Mouse (Mus musculus): ENCODE results near the gene Nxnl1.

The Nxnl1 gene

DNA sequence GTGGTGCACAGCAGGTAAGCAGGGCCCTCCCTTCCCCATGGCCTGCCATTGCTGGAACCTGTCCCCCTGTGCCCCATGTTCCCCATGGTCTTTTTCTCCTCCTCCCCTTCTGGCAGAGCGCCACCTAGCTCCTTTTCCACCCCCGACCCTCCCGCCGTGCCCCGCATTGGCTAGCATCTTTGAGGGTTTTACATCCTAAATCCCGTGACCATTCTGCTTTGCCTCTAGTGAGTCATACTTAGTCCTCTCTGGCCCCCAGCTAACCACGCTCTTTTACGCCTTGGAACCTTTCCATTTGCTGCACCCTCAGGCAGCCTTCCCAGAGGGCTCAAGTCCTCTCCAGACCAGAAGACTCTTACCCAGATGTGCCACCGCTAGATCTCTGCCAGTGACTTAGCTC lies 13.8 kb upstream of the Nxnl1 start:
- no peak for DNase-seq (ENCODE audit: low spot score)

DNA sequence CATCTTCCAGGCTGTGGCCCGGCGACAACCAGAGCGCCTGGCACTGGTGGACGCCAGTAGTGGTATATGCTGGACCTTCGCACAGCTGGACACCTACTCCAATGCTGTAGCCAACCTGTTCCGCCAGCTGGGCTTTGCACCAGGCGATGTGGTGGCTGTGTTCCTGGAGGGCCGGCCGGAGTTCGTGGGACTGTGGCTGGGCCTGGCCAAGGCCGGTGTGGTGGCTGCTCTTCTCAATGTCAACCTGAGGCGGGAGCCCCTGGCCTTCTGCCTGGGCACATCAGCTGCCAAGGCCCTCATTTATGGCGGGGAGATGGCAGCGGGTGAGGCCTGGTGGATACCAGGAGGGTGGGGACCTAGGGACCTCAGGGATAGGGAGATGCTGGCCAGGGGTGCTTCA lies 13.1 kb upstream of the Nxnl1 start:
- no peak for DNase-seq (ENCODE audit: low spot score)

DNA sequence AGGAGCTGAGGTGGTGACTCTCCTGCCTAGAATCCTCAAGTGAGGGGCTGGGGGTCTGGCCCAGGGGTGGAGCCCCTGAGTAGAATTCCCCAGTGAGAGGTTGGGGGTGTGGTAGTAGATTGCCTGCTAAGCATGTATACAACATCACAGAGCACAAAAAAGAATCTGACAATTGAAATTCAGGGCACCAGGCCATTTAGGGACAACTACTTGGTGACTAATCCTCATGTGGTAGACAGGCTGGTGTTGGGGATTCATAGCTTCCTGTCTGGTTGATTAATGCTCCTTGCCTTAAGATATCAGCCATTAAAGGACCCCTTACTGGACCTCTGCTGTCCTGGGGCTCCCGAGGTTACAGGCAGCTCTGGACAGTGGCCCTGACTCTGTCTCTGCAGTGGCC lies 12.6 kb upstream of the Nxnl1 start:
- DNase-seq (ENCODE audit: low spot score) = no peak

DNA sequence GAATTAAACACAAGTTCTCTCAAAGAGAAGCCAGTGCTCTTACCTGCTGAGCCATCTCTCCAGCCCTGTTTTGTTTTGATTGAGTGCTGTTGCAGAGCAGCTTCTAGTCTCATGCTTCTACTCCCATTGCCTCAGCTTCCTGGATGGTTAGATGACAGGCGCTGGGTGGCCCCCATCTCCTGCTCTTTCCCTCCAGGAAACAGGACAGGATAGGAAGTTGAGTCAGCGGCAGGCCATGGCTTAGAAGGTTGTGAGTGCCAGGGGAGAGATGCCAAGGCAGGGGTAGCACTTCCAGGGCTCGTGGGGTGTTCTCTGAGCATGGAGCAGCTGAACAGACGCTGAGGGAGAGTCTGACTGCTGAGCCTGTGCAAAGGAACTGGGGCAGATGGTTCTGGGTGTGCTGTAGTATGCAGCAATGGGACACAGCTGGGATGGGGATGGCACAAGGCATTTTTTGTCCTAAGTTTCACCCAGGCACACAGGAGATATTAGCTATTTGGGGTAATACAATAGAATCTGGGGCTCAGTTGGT lies 11.5 kb upstream of the Nxnl1 start:
- no peak for DNase-seq (ENCODE audit: low spot score)

DNA sequence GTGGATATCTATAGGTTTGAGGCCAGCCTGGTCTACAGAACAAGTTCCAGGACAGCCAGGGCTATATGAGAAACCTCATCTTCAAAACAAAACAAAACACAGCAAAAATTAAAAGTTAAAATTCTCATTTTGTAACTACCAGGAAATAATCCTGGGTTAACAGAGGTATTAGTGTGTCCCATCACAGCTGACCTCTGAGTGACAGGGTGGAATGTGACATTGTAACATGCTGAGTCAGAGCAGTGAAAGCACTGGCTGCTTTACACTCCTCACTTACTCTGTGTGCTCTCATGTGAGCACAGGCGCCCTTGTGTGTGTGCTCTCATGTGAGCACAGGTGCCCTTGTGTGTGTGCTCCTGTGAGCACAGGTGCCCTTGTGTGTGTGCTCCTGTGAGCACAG lies 8.6 kb upstream of the Nxnl1 start:
- no peak for DNase-seq (ENCODE audit: low spot score)

DNA sequence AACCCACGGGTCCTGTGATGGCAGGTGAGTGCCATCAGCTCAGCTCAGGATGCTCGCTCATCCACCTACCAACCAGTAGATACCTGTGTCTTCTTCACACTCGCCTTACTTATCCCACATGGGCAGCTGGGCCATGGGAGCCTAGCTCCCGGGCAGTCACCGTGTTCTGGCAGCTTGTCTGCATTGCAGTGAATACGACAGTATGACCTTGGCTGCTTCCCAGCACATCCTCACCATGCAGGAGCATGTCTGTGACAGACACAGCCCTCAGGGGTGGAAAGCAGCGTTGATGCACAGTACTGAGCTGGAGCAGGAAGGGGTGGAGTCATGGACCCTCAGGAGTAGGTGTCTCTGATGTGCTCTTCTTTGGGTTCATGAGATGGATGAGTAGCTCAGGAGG lies 8.0 kb upstream of the Nxnl1 start:
- no peak for DNase-seq (ENCODE audit: low spot score)

DNA sequence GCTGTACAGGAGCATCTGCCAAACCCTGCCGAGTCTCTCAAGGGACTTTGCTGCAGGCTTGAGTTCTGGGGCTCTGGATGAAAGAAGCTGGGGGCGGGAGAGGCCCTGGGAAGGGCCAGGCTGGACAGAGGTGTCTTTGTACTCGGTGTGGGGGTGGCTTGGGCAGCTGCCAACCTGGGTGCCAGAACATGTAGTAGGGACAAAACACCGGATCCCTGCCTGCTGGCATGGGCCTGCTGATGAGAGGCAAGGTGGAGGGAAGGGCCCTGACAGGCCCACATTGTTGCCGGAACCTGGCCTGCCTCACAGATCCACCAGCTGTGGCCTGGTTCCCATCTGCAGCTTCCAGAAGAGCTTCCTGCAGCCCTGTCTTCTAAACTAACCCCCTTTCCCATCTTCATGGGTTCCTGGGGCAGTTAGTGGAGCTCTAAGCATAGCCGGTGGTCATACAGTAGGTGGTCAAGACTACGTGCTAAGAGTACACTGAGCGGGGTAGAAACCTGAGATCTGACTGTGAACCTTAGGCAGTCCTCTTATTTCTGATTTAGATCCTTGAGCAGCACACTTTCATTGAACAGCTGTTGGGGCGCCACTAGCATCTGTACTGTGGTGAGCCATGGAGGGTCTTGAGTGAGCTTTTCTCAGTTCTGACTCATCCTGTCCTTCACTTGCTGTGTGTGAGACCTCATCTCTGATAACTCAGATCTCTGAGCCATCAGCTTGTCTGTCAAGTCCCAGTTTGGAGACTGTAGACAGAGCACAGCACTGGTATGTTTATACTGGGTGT lies 6.6 kb upstream of the Nxnl1 start:
- DNase-seq (ENCODE audit: low spot score) = no peak

DNA sequence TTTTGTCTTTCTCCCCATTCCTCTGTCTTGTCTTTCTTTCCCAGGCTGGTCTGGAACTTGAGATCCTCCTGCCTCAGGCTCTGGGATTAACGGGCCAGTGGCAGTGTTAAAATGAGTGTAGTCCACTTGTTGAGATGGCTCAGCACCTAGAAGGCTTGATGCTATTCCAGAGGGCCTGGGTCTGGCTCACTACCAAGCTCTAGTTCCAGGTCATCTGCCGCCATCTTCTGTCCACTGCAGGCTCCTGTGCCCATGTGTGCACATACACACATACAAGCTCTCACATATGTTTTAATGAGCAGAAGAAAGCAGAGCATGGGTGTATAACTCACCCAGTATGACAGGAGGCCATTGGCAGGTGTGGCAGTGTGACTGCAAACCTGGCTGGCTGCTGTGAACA lies 5.7 kb upstream of the Nxnl1 start:
- DNase-seq (ENCODE audit: low spot score) = no peak

DNA sequence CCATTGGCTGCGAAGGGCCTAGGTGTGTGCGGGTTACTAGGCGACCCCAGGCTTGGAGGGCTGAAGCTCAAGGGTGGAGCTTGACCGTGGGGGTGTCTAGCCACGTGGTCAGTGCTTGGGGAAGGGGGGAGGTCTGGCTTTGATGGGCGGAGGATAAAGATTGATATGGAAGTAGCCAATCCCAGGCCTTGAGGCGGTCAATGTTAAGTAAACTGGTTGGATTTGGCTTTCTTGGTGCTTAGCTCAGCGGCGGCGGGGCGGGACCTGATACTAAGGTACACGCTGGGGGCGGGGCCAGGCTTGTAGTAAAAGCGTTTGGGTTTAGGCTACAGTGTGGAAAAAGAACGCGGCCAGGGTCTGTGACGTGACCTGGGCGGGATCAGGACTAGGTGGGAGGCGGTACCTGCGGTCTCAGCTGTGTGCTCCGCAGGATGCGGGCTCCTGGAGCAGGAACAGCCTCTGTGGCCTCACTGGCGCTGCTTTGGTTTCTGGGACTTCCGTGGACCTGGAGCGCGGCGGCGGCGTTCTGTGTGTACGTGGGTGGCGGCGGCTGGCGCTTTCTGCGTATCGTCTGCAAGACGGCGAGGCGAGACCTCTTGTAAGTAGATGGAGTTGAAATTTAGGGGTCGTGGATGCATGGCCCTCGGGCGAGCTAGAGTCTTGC lies 4.0 kb upstream of the Nxnl1 start:
- peak; percentile 92 for DNase-seq (ENCODE audit: low spot score)

DNA sequence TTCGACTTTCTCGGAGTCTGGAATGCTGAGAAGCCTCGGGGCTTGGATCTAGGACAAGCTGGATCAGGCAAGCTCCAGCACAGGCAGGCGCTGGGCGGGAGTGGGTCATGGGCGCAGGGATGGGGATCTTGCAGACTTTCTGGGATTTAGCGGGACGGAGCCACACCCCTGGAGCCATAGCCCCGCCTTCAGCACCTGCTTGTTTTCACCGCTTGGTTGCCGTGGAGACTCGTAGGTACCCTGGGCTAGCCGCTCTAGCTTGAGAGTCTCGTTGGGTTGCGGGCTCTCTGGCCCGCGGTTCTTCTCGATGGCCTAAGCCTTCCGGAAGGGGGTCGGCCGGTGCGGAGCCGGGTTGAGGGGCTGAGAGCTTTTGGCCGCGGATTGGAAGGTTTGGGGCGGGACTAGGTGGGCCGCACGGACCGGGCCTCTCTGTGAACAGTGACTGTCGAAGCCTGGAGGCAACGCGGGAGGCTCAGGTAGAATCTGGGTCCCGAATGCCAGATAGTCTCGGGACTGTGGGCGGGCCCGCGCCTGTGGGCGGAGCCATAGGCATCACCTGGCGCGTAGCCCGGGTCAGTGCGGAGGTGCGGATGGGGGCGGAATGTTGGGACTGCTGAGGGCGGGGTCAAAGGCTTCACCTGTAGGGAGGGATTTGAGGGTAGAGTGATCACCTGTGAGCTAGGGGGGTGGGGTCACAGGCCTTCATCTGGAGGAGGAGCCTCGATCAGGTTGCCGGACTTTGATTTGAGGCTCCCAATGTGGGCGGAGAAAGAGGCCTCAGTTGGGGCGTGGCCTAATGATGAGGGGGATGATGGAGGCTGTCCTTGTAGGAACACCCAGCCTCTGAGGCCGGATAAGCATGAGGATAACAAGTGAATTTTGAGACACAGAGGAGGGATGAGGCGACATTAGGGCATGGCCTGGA lies 3.2 kb upstream of the Nxnl1 start:
- peak; percentile 80 for DNase-seq (ENCODE audit: low spot score)

DNA sequence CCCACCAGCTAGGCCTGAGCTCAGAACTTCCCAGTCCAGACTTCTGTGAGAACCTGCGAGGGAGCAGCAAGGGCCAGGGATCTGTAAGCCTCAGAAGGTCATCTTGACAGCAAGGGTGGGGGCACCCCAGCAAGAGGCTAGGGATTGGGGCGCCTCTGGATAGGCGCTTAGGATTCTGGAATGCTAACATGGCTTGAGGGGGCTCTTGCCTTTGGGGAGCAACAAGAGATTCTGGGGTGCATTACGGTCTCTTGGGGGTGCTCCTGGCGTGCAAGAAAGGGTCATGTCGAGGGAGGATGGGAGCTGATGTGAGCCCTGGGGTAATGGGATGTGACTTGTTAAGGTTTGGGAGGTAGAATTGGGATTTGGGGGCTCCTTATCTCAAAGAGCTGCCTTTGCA lies 2.5 kb upstream of the Nxnl1 start:
- DNase-seq (ENCODE audit: low spot score) = no peak

DNA sequence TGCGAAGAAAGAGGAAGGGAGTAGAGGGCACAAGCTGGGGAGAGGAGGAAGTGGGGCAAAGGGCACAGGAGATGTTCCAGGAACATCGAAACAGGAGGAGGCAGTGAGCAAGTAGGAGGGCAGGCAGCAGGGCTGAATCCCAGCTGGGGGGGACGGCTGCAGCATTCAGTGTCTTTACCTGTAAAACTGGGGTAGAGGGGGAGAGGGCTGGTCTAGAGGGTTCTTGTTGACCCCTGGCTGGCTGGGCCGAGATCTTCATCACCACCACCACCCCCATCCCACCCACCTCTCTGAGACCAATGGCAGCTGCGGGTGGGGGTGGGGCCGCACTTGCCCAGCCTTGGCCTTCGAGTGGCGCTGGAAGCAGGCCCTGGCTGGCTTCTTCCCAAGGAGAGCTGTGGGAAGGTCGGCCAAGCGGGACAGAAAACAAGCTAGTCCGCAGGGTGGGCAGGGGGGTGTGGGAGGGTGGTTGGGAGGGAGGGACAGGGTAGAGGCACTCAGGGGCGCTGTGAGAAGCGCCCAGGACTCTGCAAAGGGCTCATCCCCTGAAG lies 2.1 kb upstream of the Nxnl1 start, which contains the start of gene Slc27a1:
Gene Slc27a1, plus strand, starts transcription at position 496 of the 551 bp plus-strand sequence.
- DNase-seq (ENCODE audit: low spot score) = no peak

DNA sequence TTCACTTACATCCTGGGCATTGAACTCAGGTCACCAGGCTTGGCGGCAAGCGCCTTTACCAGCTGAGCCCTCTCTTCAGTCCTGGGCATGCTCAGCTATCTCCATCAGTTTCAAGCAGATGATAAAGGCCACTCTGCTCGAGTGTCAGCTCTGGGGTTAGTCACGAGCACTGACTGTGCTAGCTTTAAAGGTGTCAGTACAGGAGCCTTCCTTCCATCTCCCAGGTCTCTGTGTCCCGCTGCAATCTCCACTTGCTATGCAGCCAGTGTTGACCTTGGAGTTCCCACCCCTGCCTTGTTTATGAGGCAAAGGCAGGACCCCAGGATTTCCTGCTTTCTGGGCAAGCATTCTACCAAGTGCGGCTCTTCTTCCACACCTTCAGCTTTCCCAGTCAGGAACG lies 1.2 kb upstream of the Nxnl1 start:
- no peak for DNase-seq (ENCODE audit: low spot score)

DNA sequence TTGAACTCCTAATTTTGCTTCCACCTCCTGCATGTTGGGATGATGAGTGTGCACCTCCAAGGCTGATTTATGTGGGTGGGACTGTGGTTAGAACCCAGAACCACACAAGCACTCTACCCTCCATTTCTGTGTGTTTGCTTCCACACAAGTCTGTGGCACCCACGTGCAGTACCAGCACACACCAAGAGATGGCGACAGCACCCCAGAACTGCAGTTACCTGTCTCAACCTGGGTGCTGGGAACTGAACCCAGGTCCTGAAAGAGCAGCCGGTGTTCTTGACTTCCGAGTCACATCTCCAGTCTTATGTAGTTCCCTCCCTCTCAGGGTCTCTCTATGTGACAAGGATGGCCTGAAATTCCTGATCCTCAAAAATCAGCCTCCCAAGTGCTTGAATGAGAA lies 2.4 kb downstream of the Nxnl1 start:
- no peak for DNase-seq (ENCODE audit: low spot score)

DNA sequence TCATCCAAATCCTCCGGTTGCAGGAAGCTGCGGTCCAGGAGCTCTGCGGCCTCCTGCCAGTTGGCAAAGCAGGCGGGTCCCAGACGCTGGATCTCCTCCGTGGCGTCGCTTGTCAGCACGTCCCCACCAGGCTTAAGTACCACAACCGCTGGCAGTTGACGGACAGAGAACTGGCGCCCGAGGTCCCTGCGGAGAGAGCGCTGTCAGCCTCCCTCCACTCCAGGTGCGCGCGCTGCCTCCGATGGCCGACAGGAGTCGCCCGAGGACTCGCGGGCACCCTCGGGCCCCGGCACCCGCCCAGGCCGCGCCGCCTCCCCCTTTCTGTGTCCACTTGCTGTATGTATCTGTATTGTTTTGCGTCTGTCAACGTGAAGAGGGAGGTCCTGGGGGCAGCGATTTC lies 3.6 kb downstream of the Nxnl1 start:
- DNase-seq (ENCODE audit: low spot score) = peak; percentile 88

DNA sequence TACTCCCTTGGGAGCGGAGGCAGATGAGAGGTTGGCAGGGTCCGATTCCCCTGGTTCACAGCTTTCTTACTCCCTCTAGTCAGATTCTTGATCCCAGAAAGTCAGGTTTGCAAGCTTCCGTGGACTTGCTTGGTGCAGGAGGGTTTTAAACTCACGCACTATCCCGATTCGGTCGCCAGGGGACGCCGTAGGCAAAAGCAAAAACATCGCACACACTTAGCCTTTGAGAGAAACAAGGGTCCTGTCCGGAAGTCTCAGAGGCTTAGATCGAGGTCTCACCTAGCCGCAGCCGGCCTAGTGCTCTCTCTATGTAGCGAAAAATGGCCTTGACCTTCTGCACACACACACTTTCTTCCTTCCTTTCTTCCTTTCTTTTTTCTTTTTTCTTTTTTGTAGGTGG lies 5.0 kb downstream of the Nxnl1 start:
- DNase-seq (ENCODE audit: low spot score) = peak; percentile 45

DNA sequence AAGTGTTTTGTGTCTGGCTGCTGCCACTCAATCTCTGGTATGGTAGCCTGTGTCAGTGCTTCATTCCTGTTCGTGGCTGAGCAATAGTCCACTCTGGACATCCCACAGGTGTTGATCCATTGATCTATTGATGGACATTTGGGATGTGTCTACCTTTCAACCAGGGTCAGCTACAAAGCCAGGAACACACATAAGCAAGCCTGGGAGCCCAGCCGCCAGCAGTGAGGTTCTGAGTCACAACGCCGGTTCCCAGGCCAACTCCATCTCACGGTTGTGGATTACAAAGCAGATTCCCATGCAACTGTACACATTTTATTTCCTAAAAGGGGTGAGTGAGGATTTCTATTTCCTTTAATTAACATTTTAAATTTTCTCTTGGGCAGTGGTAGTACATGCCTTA lies 5.6 kb downstream of the Nxnl1 start:
- DNase-seq (ENCODE audit: low spot score) = no peak

DNA sequence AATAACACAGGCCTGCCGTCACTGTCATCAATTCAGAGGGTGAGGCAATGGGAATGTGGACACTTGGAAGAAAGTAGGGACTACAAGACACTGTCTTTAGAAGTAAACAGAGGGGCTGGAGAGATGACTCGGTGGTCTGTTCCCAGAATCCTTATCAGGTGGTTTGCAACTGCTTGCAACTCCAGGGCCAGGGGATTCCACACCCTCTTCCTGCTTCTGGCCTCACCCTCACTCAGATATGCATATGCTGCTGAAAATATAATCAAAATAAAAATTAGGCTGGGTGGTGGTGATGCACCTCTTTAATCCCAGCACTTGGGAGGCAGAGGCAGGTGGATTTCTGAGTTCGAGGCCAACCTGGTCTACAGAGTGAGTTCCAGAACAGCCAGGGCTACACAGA lies 6.3 kb downstream of the Nxnl1 start:
- no peak for DNase-seq (ENCODE audit: low spot score)

DNA sequence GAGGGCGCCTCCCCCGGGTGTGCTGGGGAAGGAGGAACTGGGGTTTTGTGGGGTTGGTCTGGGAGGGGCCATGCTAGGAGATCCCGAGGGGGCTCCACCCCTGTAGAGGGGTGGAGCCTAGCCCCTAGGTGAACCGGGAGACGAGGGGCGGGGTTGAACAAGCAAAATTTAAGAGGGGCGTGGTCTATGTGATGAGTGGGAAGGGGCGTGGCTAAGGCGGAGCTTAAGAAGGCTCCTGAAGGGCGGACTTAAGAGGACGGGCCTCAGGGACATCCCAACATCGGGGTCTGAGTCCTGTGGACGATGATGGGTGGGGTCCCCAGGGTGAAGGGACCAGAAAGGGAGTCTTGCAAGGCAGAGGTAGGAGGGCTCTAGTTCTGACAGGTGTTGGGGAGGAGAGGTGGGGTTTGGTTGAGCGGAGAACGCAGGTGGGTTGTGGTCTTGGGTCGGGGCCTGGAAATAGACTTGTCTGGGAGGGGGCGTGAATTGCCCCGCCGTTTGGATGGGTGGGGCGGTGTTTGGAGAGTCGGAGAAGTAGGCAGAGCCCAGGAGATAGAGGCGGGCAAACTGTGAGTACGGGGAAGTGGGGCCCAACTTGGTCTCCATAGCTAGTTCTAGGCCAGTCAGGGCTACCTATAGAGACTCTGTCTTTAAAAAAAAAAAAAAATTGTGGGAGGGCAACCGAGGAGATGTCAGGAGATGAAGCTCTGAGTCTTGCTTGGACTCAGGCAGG lies 7.3 kb downstream of the Nxnl1 start:
- peak; percentile 65 for DNase-seq (ENCODE audit: low spot score)

DNA sequence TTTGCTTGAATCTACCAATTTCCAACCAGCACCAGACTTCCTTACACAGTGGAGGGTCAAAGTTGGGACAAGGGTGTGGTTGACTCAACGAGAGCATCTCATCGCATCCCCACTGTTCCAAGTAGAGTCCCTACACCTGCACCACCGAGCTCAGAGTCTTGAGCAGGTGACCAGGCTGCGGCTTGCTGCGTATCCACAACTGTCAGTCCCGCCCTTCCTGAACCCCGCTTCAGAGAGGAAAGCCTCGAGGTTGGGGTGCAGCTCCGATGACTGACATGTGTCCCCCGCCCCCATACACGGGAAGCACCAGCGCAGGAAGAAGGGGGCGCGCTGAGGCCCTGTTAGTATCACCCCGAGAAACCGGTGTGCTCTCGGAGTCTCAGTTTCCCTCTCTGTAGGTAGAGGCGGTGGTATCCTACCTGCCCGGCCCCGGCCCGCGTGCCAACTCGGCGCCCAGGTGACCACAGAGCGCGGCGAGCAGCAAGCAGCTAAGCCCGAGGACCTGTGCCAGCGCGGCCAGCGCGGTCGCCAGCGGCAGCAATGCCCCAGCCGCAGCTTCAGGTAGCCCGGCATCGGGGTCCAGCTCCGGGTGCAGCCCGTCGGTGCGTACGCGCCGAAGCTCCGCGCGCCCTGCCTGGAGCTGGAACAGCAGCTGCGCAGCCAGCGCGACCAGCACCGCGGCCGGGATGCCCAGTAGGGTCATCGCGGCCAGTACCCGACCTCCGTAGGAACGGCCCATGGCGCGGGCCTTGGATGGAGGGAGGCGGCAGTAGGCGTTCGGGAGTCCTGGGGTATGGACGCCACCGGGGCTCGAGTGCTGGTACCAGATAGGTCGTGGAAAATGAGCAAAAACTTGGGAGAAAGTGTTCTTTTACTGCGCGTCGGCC lies 8.1 kb downstream of the Nxnl1 start, which contains the start of gene Tmem221:
Gene Tmem221, minus strand, starts transcription at position 801 of the 887 bp plus-strand sequence.
- no peak for DNase-seq (ENCODE audit: low spot score)

Measured in urinary bladder, postnatal 25 days (tissue).